Mouse (Mus musculus): ENCODE measurements around the gene Hacd2.

GRCm38 (mm10) chr16:35067095-35067494 lies 44.9 kb downstream of the Hacd2 start:
- TF ChIP-seq CTCF (IDR thresholded peaks at IDR 0.05; ENCODE audit: borderline replicate concordance, control insufficient read depth, extremely low read depth, insufficient read depth, low read length, poor library complexity) (no peak), POLR2A (IDR thresholded peaks at IDR 0.05; ENCODE audit: control insufficient read depth, extremely low read depth, insufficient read depth, low read length, poor library complexity) (no peak)

All from thymus, adult 2 months (tissue).